Mouse (Mus musculus) inflammation-experienced regulatory T-cells (primary cell): Measurements from ENCODE around the gene Slc35g3. TPM values are rescaled to one million over a fixed set of nuclear protein-coding genes. Genes with fewer than 3 reads are reported as not detected.

ENCODE experiments used
- polyA plus RNA-seq, 2 experiments: library from polyadenylated mRNA; unstranded; fragments of 100-300 nt; shearing (Covaris generic); gene quantifications; one replicate each; pipeline ENCODE4 v1.2.1; 2017

The Slc35g3 gene
- polyA plus RNA-seq, result 1 to 10 TPM in 1 of 2 experiments, under 1 TPM in 1; 0.29 to 1.3 TPM

DNA sequence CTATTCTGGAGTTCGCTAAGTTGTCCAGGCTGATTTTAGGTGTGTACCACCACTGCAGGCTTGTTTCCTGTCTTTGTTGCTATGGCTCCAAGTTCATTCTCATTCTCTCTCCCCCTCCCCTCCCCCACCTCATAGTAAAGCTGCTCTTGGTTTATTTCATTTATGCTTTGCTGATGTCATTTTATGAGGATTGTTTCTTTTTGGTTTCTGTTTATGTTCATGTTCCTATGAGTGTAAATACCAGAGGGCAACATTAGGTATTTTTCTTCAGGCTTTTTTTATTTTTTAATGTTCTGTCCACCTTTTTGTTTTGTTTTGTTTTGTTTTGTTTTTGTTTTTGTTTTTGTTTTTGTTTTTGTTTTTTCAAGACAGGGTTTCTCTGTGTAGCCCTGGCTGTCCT, at the start of gene Slc35g3:
TSS of gene Slc35g3 (minus strand) at position 101 of the 400 bp plus-strand sequence.

DNA sequence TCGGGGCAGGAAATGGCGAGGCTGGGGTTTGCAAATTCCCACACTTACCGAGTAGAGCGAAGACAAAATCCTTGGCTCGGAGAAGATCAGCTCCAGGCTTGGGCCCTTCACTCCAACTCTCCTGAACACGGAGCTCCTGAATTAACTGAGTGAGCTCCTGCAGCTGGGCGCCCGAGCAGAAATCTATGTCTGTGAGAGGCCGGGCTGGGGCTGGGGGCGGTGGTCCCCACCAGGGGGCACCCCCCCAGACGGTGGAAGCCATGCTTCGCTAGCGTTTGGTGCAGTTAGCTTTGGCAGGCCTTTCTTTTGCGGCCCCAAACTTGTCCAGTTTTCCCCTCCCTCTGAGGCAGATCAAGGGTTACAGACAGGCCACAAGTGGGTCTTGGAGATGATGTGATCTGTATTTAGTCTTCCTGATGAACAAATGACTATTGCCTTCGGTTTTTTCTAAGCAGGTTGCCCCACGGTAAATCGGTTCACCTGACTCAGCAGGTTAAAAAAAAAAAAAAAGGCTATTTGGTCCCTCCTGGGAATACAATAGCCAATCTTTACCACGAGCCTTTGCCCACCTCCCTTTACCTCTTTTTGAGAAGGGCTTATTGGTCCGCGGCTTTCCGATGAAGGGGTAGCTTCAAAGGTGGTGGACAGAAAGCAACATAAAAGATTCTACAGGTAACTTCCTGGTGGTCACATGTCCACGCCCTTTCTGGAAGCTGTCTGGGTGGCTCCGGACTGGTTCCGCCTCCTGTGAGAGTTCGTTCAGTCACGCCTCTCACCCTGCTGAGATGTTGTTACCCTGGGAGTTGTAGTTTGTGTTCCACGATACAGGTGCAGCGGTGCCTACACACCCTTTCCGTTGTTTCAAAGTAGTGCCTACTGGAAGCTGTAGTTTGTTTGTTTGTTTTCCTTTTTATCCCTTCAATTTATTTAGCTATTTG, 43.5 kb upstream of the Slc35g3 start, which contains the start of gene Tmem102:
TSS of gene Tmem102 (minus strand) at position 653 of the 938 bp plus-strand sequence.

DNA sequence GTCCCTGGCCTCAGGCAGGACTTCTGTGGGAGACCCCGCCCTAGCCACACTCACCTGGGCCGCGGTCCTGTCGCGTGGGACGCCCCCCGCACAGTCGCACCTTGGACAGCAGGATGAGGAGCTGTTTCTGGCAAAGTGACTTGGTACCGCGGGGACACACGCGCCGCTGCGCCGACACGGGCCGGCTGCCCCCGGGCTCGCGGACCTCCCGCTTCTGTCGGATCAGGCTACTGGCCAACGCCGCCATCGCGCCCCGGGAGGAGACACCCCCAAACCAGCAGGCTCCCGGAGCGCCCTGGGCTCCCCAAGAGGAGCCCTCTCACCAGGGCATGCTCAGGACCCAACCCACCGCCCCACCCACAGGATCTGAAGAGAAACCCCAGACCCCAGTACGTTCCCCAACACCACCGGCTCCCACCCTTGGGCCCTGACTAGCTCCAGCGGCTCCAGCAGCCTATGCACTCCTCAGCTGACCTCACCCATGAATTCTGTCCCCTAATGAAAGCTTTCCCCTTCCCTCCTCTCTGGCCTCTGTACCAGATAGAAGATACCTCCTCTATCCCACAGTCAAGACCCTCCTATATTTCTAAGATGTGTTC, 39.7 kb upstream of the Slc35g3 start, which contains the start of gene Fgf11:
TSS of gene Fgf11 (minus strand) at position 479 of the 599 bp plus-strand sequence.

DNA sequence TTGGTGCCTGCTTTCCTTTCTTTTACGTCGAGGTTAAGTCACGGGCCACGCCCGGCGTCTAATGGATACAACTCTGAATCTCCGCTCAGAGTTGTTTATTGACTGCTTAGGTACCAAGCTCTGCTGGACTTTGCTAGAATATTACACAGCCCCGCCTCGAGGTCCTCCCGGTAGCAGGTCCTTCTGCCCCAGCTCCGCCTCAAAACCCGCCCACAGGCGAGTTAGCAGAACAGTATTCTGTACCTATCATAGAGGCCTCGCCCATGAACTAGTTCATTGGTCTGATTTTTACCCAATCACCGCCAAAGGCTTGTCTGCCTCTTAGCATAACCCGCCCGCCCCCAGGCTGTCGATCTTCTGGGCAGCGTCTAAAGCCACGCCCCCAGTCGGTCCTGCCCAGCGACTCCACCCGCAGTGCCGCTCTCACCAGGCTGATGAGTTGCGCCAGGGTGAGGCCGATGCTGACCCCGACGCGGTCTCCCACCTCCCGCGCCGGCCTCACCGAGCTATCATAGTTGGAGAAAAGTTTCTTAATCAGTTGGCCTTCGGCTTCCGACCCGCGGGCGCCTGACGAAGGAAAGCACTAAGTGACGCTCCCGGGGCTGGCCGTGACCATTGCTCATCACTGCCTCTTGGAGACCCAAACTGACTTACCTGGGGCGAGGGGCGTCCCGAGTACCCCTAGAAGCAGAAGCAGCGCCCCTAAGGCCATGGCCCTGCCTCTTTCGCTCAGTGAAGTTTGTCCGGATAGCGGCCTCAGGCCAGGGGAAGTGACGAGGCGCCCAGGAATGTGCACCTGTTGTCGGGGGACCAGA, 33.6 kb upstream of the Slc35g3 start, which contains the start of gene Chrnb1:
TSS of gene Chrnb1 (minus strand) at position 776 of the 815 bp plus-strand sequence.

DNA sequence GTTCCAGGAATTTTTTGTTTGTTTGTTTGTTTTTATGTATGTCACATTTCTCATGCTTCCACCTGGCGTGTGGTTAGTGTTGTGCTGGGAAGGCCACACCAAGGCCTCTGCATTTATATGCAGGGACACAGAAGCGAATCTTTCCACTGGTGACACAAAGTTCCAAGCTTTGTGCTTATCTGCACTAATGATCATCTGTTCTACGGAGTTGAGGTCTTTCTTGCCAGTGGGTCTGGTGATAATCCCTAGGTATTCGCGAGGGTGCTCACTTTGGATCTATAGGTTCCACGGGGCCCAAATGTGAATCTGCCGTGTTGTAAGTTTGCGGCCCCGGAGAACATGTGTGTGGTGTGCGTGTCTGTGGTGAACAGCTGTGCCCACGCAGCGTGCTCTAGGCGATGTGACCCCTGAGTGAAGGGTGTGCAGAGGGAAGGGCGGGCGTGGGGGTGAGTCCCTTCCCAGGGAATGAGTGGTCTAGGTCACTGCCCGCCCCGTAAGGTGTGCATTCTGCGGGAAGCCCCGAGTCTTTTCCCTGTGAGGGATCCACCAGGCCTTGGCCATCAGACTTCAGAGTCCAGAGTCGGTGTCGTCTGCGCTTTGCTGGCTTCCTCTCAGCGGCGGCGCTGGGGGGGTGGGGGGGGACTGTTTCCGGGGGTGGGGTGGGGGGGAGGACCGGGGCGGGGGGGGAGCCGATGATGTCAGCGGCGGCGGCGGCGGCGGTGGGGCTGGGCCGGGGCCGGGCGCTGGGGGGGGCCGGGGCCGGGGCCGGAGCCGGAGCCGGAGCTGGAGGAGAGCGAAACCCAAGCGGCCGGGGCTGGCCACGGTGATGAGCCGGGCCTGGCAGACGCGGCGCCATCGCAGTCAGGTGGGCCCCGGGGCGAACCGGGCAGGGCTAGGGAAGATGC, 3.7 kb upstream of the Slc35g3 start, which contains the start of gene Zbtb4:
TSS of gene Zbtb4 (plus strand) at position 692 of the 905 bp plus-strand sequence.

DNA sequence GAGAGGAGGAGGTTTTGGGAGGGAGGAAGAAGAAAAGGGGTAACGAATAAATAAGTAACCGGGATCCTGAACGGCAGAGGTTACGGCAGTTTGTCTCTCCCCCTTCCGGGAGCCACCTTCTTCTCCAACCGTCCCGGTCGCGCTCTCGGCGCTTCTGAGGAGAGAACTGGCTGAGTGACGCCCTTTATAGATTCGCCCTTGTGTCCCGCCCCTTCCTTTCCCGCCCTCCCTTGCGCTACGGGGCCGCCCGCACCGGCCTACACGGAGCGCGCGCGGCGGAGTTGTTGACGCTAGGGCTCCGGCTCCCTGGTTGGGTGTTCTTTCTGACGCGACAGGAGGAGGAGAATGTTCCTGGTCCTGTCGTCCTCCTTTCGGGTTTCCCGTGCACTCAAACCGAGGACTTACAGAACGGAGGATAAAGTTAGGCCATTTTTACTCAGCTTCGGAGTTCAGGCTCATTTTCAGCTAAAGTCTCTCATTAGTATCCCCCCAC, 3.2 kb downstream of the Slc35g3 start, which contains the start of gene Polr2a:
TSS of gene Polr2a (minus strand) at position 160 of the 493 bp plus-strand sequence.

Other genes starting within 250 kb of the Slc35g3 start
- 1 to 10 TPM in 1 of 2 experiments, under 1 TPM in 1; 0.31 to 3.4 TPM for gene Dnah2, start 212.9 kb downstream of the Slc35g3 start, polyA plus RNA-seq
- gene Efnb3, start 201.8 kb downstream of the Slc35g3 start, polyA plus RNA-seq, result under 1 TPM; 0.55 to 0.64 TPM
- gene Wrap53, start 181.7 kb downstream of the Slc35g3 start, polyA plus RNA-seq, result 10 to 100 TPM; 26.4 to 26.5 TPM
- 100 to 1,000 TPM; 201 to 249 TPM for gene Trp53, start 181.6 kb downstream of the Slc35g3 start, polyA plus RNA-seq
- gene Atp1b2, start 156.0 kb downstream of the Slc35g3 start, polyA plus RNA-seq, result under 1 TPM in 1 of 2 experiments, not detected in 1; 0.55 TPM
- gene Shbg, start 144.1 kb downstream of the Slc35g3 start, polyA plus RNA-seq, result under 1 TPM; 0.33 to 0.57 TPM
- 1 to 10 TPM in 1 of 2 experiments, not detected in 1; 2.8 TPM for gene Sat2, start 139.9 kb downstream of the Slc35g3 start, polyA plus RNA-seq
- 10 to 100 TPM; 59.9 to 74.5 TPM for gene Fxr2, start 129.0 kb downstream of the Slc35g3 start, polyA plus RNA-seq
- 1 to 10 TPM in 1 of 2 experiments, under 1 TPM in 1; 0.55 to 3.1 TPM for gene Sox15, start 106.7 kb downstream of the Slc35g3 start, polyA plus RNA-seq
- 10 to 100 TPM; 47.5 to 52.3 TPM for gene Mpdu1, start 99.3 kb downstream of the Slc35g3 start, polyA plus RNA-seq
- gene Cd68, start 95.8 kb downstream of the Slc35g3 start, polyA plus RNA-seq, result 10 to 100 TPM in 1 of 2 experiments, 1 to 10 TPM in 1; 1.7 to 11.0 TPM
- 100 to 1,000 TPM; 493 to 540 TPM for gene Eif4a1, start 89.5 kb downstream of the Slc35g3 start, polyA plus RNA-seq
- 10 to 100 TPM; 33.1 to 37.3 TPM for gene Senp3, start 79.9 kb downstream of the Slc35g3 start, polyA plus RNA-seq
- not detected for gene Tnfsf13, start 76.2 kb downstream of the Slc35g3 start, polyA plus RNA-seq
- gene Tnfsf12, start 66.1 kb downstream of the Slc35g3 start, polyA plus RNA-seq, result not detected
- under 1 TPM in 1 of 2 experiments, not detected in 1; 0.45 TPM for gene Tnfsfm13, start 65.9 kb downstream of the Slc35g3 start, polyA plus RNA-seq
- gene Polr2a, start 3.3 kb downstream of the Slc35g3 start, polyA plus RNA-seq, result 10 to 100 TPM; 43.7 to 44.7 TPM
- gene Zbtb4, start 3.9 kb upstream of the Slc35g3 start, polyA plus RNA-seq, result 1 to 10 TPM; 3.8 to 5.3 TPM
- gene Chrnb1, start 34.0 kb upstream of the Slc35g3 start, polyA plus RNA-seq, result 1 to 10 TPM in 1 of 2 experiments, under 1 TPM in 1; 0.13 to 4.3 TPM
- gene Fgf11, start 39.9 kb upstream of the Slc35g3 start, polyA plus RNA-seq, result not detected
- gene Tmem102, start 43.7 kb upstream of the Slc35g3 start, polyA plus RNA-seq, result not detected
- under 1 TPM in 1 of 2 experiments, not detected in 1; 0.39 TPM for gene Gm39566, start 53.3 kb upstream of the Slc35g3 start, polyA plus RNA-seq
- gene Spem2, start 56.5 kb upstream of the Slc35g3 start, polyA plus RNA-seq, result not detected
- 1 to 10 TPM in 1 of 2 experiments, not detected in 1; 2.1 TPM for gene Spem1, start 60.2 kb upstream of the Slc35g3 start, polyA plus RNA-seq
- under 1 TPM; 0.26 to 0.83 TPM for gene Nlgn2, start 75.8 kb upstream of the Slc35g3 start, polyA plus RNA-seq
- 10 to 100 TPM; 64.6 to 89.9 TPM for gene Tmem256, start 76.5 kb upstream of the Slc35g3 start, polyA plus RNA-seq
- 10 to 100 TPM; 15.4 to 18.5 TPM for gene Plscr3, start 84.4 kb upstream of the Slc35g3 start, polyA plus RNA-seq
- under 1 TPM; 0.08 to 0.72 TPM for gene Tnk1, start 96.8 kb upstream of the Slc35g3 start, polyA plus RNA-seq
- under 1 TPM in 1 of 2 experiments, not detected in 1; 0.93 TPM for gene Tmem95, start 116.0 kb upstream of the Slc35g3 start, polyA plus RNA-seq
- gene Kctd11, start 119.4 kb upstream of the Slc35g3 start, polyA plus RNA-seq, result 1 to 10 TPM; 1.3 TPM
- 100 to 1,000 TPM; 503 to 589 TPM for gene Acap1, start 133.6 kb upstream of the Slc35g3 start, polyA plus RNA-seq
- 1 to 10 TPM; 3.6 to 4.8 TPM for gene 2810408A11Rik, start 139.0 kb upstream of the Slc35g3 start, polyA plus RNA-seq
- 10 to 100 TPM in 1 of 2 experiments, 1 to 10 TPM in 1; 6.4 to 11.6 TPM for gene Neurl4, start 139.1 kb upstream of the Slc35g3 start, polyA plus RNA-seq
- gene Gps2, start 151.9 kb upstream of the Slc35g3 start, polyA plus RNA-seq, result 100 to 1,000 TPM; 175 to 265 TPM
- 1,000 to 10,000 TPM; 1,144 to 1,177 TPM for gene Eif5a, start 160.0 kb upstream of the Slc35g3 start, polyA plus RNA-seq
- not detected for gene Ybx2, start 173.8 kb upstream of the Slc35g3 start, polyA plus RNA-seq
- gene Slc2a4, start 186.2 kb upstream of the Slc35g3 start, polyA plus RNA-seq, result 1 to 10 TPM in 1 of 2 experiments, not detected in 1; 1.5 TPM
- gene Cldn7, start 202.8 kb upstream of the Slc35g3 start, polyA plus RNA-seq, result 1 to 10 TPM in 1 of 2 experiments, under 1 TPM in 1; 0.81 to 1.2 TPM
- gene Ctdnep1, start 219.2 kb upstream of the Slc35g3 start, polyA plus RNA-seq, result 10 to 100 TPM; 39.1 to 74.9 TPM
- gene Elp5, start 220.5 kb upstream of the Slc35g3 start, polyA plus RNA-seq, result 10 to 100 TPM; 63.7 to 67.7 TPM
- 100 to 1,000 TPM; 391 to 427 TPM for gene Gabarap, start 229.2 kb upstream of the Slc35g3 start, polyA plus RNA-seq
- 10 to 100 TPM; 85.5 to 94.7 TPM for gene Phf23, start 233.8 kb upstream of the Slc35g3 start, polyA plus RNA-seq
- gene Dvl2, start 238.6 kb upstream of the Slc35g3 start, polyA plus RNA-seq, result 10 to 100 TPM; 26.6 to 46.3 TPM